Mouse (Mus musculus) left cerebral cortex, postnatal 25 days (tissue): ENCODE data around the gene Olfr774. TPM values are rescaled to one million over a fixed set of nuclear protein-coding genes. Genes with fewer than 3 reads are reported as not detected.
"Not testable (repeated sequence)": the region's sequence is repeated elsewhere in the genome, so short reads cannot be mapped to it uniquely, and the experiment has no call there.

Source experiments
- DNase-seq, 2 experiments: peaks; one replicate each; pipeline ENCODE4 v3.0.0; 2022; ENCODE audit warnings: low spot score in 2 of 2, mixed read lengths in 1 of 2
- intact Hi-C: fragments of 180-260 bp; cut with DNase I; formaldehyde crosslinking; loops from one replicate; pipeline ENCODE4 v1.15.1; 2025
- total RNA-seq, 2 experiments: library from RNA; stranded (reverse); gene quantifications; 2 replicates each; pipeline ENCODE4 v1.2.3; 2021

Olfr774 gene
- not detected for total RNA-seq

DNA sequence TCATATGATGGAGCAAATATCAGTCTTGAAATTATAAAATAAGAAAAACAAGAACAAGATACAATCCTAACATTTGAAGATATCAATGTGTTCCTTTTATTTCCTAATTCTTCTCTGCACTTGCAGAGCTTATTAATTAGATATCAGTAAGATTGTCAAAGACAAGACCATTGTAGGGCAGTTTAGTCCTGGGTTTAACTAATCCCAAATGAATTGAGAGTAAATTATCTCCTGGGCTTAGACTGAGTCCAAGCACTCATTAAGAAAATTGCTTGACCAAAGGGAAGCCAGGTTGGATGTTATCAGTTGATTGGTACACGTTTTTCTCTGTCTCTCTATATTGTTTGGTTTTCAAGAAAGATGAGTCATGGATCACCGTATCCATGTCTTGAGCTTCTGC, at the start of gene Olfr774:
Gene Olfr774 (plus strand): TSS at position 301 of the 400 bp plus-strand sequence.
- DNase-seq, result no peak
- intact Hi-C loops, result no loop called here

GRCm38 (mm10) chr10:129187319-129187718, 48.7 kb upstream of the Olfr774 start, which contains the start of gene Olfr773:
TSS of gene Olfr773 (minus strand) at chr10:129187419.
- intact Hi-C loops, DNase-seq: not testable (repeated sequence)

- peak in 1 of 2 experiments; percentile 55 for DNase-seq
- intact Hi-C loops, result no loop called here
Observed at GRCm38 (mm10) chr10:129230737-129231136, 5.3 kb upstream of the Olfr774 start.

GRCm38 (mm10) chr10:129248112-129248511, 12.1 kb downstream of the Olfr774 start, which contains the start of gene Olfr775:
TSS of gene Olfr775 (plus strand) at chr10:129248412.
- DNase-seq, result no peak
- intact Hi-C loops, result no loop called here

DNA sequence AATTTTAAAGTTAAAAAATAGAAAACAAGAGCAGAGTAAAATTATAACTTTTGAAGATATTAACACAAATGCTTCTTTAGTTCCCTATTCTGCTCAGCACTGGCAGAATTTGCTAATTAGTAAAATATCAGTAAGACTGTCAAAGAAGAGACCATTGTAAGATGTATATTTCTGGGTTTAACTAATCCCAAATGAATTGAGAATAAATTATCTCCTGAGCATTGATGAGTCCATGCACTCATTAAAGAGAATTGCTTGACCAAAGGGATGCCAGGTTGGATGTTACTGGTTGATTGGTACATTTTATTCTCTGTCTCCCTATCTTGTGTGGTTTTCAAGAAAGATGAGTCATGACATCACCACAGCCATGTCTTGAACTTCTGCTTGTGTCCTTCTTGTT, 22.8 kb downstream of the Olfr774 start, which contains the start of gene Olfr776:
Gene Olfr776 (plus strand): TSS at position 301 of the 400 bp plus-strand sequence.
- intact Hi-C loops, result no loop called here
- DNase-seq, result no peak

- intact Hi-C loops, result no loop called here
Observed at GRCm38 (mm10) chr10:129271081-129271535, 35.1 kb downstream of the Olfr774 start, which contains the start of gene Olfr777. TSS of gene Olfr777 (minus strand) at chr10:129271485.

More at GRCm38 (mm10) chr10:129271081-129271535, 35.1 kb downstream of the Olfr774 start, which contains the start of gene Olfr777:
- DNase-seq, result no peak

Other genes with a start within 250 kb of the Olfr774 start
- gene Olfr9, start 246.8 kb upstream of the Olfr774 start, total RNA-seq, result not detected
- not detected for gene Olfr763, start 225.4 kb upstream of the Olfr774 start, total RNA-seq
- gene Olfr764-ps1, start 196.3 kb upstream of the Olfr774 start, total RNA-seq, result not detected
- not detected for gene Olfr765, start 186.2 kb upstream of the Olfr774 start, total RNA-seq
- not detected for gene Olfr766-ps1, start 167.2 kb upstream of the Olfr774 start, total RNA-seq
- not detected for gene Olfr767, start 153.3 kb upstream of the Olfr774 start, total RNA-seq
- gene Olfr768, start 136.8 kb upstream of the Olfr774 start, total RNA-seq, result not detected
- not detected for gene Olfr769, start 118.3 kb upstream of the Olfr774 start, total RNA-seq
- not detected for gene Olfr770, start 97.2 kb upstream of the Olfr774 start, total RNA-seq
- gene Olfr771, start 71.5 kb upstream of the Olfr774 start, total RNA-seq, result not detected
- gene Olfr772, start 58.3 kb upstream of the Olfr774 start, total RNA-seq, result not detected
- not detected for gene Olfr773, start 48.8 kb upstream of the Olfr774 start, total RNA-seq
- not detected for gene Olfr775, start 12.2 kb downstream of the Olfr774 start, total RNA-seq
- gene Olfr776, start 22.9 kb downstream of the Olfr774 start, total RNA-seq, result not detected
- gene Olfr777, start 35.3 kb downstream of the Olfr774 start, total RNA-seq, result not detected
- gene Olfr780, start 81.9 kb downstream of the Olfr774 start, total RNA-seq, result not detected
- not detected for gene Olfr781, start 92.7 kb downstream of the Olfr774 start, total RNA-seq
- not detected for gene Olfr782, start 112.6 kb downstream of the Olfr774 start, total RNA-seq
- under 1 TPM in 1 of 2 experiments, not detected in 1; 0.23 TPM for gene Olfr784, start 147.9 kb downstream of the Olfr774 start, total RNA-seq
- gene Olfr785, start 169.2 kb downstream of the Olfr774 start, total RNA-seq, result not detected
- gene Olfr786, start 191.1 kb downstream of the Olfr774 start, total RNA-seq, result not detected
- not detected for gene Olfr787, start 225.7 kb downstream of the Olfr774 start, total RNA-seq
- not detected for gene Olfr788, start 234.8 kb downstream of the Olfr774 start, total RNA-seq
- gene Olfr789, start 248.5 kb downstream of the Olfr774 start, total RNA-seq, result not detected